Mouse (Mus musculus): ENCODE results near the gene Krt18. TPM values are rescaled to one million over a fixed set of nuclear protein-coding genes. Genes with fewer than 3 reads are reported as not detected.
"Not testable (repeated sequence)": the region's sequence is repeated elsewhere in the genome, so short reads cannot be mapped to it uniquely, and the experiment has no call there.

The Krt18 gene
- total RNA-seq (2021): under 1 TPM; 0.23 to 0.64 TPM
- long read RNA-seq: 0 reads

DNA sequence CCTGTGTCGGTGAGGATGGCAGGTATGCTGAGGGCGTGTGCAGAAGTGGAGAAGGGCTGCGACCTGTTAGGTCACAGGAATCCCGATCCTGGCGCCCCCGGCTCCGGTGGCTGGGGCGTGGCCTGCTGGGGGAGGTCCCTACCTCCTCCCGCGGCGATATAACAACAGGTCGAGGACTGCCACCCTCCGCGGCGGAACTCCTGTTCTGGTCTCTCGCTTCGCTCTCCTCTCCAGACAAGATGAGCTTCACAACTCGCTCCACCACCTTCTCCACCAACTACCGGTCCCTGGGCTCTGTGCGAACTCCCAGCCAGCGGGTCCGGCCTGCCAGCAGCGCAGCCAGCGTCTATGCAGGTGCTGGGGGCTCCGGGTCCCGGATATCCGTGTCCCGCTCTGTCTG is at the start of gene Krt18:
Gene Krt18 (plus strand): TSS at position 141 of the 400 bp plus-strand sequence.
- DNase-seq (ENCODE audit: low spot score in 2 of 2): no peak

DNA sequence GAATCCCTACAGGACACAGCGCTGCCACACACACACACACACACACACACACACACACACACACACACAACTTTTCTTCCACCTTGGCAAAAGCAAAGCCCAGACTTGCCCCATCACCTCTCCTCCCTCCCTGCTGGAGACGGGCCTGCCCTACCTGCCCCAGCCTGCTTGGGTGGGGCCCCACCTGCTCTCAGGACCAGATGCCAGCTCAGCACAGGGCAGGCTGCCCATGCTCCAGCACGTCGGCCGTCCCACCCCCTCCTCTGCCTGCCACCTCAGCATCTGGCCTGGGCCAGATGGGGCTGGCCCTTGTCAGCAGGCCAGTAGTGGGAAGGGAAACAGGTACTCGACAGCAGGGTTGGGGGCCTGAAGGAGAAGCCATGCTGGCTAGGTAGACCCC is 47.1 kb upstream of the Krt18 start:
- DNase-seq (ENCODE audit: low spot score in 2 of 2): no peak

GRCm38 (mm10) chr15:101983315-101983948 is 44.5 kb upstream of the Krt18 start:
- DNase-seq (ENCODE audit: low spot score in 2 of 2): no peak

- peak; percentile 91 to 97 for DNase-seq (ENCODE audit: low spot score in 2 of 2)
Measured at GRCm38 (mm10) chr15:101983949-101984601, 43.9 kb upstream of the Krt18 start.

GRCm38 (mm10) chr15:101984746-101985145 is 43.2 kb upstream of the Krt18 start:
- DNase-seq (ENCODE audit: low spot score in 2 of 2): no peak

GRCm38 (mm10) chr15:101988119-101988518 is 39.9 kb upstream of the Krt18 start:
- peak; percentile 69 to 92 for DNase-seq (ENCODE audit: low spot score in 2 of 2)

DNA sequence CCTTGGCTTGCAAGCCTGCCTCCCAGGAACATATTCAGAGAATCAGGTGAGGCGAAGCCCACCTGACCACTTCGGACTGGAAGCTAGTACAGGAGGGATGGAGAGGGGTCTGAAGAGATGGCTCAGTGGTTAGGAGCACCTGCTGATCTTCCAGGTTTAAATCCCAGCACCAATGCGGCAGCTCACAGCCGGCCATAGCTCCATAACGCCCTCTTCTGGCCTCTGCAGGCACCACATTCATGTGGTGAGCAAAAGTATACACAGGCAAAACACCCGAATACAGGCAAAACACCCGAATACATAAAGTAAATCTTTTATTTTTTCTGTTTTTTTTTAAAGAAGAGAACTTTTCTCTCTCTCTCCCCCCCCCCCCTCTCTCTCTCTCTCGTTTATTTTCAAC is 39.3 kb upstream of the Krt18 start:
- no peak for DNase-seq (ENCODE audit: low spot score in 2 of 2)

DNA sequence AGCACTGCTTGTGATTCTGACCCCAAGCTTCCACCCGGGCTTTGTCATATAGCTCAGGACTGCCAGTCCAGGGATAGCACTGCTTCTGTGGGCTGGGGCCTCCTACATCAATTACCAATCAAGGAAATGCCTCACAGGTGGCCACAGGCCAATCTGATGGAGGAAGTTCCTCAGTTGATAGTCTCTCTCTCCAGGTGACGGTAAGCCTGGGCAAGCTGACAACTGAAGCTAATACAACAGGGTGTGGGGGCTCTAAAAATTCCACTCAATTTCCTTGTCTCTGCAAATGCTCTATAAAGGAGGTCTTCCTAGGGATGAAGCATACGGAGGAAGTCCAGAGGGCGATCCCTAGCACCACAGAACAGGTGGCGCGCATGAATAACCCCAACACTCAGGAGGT is 37.0 kb upstream of the Krt18 start:
- no peak for DNase-seq (ENCODE audit: low spot score in 2 of 2)

DNA sequence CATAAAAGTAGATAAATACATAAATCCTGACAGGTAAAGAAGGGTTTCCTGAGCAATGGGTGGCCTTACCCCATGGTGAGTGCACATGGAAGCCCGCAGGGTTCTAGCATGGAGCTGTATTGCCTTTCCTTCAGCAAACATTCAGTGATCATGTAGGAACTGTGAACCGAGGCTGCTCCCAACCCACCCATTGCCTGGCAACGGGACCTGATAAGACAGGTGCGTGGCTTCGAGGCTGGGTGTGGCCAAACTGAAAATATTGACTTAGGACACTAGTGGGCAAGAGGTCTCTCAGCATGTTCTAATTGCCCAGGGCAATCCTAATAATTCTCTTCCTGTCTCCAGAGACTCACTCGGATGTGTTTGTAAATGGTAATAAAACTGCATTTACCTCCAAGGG is 33.6 kb upstream of the Krt18 start:
- no peak for DNase-seq (ENCODE audit: low spot score in 2 of 2)

DNA sequence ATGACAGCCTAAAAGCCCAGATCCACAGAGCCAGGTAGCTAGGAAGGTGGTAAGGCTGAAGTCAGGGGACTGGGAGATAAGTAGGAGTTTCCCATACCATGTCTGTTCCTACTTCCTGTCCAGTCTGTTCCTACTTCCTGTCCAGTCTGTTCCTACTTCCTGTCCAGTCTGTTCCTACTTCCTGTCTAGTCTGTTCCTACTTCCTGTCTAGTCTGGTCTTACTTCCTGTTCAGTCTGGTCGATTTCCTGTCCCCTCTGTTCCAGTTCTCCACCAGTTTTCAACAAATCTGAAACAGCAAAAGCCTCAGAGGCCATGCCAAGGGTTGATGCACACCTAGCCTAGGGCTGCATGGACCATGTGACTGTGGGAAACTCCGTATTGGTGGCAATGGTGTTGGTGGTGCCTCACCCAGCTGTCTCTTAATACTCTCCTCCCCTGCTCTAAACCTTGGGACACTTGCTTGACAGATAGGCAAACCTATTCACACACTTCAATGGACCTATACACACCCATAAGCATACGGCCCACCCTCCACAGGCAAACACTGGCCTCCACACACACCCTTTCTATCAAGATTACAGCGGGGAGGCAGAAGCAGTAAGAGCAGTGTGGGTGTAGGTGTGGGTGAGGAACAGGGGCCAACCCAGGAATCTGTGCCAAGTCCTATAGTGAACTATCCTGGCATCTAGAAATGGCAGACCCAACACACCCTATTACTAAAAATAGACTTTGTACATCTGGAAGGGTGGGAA is 32.3 kb upstream of the Krt18 start:
- no peak for DNase-seq (ENCODE audit: low spot score in 2 of 2)

DNA sequence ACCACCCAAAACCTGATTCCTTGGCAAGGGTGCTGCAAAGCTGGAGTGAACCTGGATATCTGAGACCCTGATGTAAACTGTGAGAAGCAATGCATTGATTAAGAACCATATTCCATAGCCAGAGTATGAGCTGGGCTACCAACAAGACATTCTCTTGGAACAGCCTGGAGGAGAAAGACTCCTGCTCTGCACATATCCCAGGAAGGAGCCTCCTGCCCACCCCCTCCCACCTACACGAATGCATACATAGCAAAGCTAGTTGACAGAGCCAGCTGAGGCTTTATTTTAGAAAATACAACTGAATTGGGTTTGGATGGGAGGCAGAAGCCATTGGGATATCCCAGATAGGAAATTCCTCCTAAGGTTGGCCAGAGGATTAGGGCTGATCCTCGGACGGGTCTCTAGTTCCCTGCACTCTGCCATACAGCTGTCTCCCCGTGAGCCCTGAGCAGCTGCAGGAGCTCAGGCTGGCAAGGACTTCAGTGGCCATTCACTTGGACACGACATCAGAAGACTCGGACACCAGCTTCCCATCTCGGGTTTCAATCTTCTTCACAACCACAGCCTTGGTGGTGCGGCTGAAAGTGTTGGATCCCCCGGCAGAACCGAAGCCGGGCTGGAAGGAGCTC is 31.4 kb upstream of the Krt18 start:
- DNase-seq (ENCODE audit: low spot score in 2 of 2): not testable (repeated sequence)

DNA sequence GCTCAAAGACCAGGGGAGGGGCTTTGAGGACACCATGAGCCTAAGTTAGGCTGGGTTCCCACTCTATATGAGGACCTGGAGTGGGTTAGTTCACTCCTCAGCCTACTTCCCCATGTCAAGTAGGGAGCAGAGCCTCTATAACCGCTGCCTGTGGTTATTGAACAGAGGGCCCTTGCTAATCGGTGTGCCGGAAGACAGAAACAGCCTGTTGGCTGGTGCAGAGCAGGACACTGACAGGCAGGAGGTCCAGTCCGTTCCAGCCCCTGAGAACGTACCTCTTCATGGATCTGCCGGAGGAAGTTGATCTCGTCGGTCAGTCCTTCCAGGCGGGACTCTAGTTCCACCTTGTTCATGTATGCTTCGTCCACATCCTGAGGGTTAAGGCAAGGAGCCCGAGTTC is 28.8 kb upstream of the Krt18 start:
- DNase-seq (ENCODE audit: low spot score in 2 of 2): no peak

- no peak for DNase-seq (ENCODE audit: low spot score in 2 of 2)
Measured at GRCm38 (mm10) chr15:101999676-102000335, 28.2 kb upstream of the Krt18 start.

DNA sequence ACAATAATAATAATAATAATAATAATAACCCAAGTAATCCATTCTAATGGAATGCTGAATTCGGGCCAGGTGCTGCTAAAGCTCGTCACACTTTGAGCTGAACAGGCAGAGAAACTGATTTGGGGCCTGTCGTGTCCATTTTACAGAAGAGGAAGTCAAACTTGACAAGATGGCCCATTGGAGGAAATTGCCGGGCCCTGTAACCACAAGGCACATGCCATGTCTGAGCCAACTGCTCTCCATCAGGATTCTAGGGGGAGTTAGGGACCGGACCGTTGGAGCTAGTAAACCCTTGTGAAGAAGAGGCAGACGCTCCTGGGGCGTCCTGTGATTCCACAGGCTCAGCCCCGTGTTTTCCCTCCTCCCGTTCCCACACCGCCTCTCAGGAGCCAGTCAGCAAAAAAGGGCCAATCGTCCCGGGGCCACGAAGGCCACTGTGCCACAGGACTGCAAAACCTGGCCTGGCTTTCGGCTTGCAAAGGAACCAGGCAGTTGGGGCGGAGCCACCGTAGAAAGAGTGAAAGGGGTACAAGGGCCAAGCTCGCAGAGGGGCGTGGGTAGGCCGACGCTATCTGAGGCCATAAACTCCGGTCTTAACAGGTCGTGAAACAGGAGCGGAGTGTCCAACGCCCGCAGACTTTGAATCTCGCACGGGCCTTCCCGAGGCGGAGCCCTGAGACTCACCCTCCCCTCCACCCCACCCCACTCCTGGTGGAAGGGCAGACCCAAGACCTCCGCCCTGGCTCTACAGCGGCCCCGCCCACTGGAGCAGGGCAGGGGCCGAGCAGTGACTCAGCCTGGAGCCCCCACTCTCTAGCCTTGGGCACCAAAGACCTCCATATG is 25.1 kb upstream of the Krt18 start:
- DNase-seq (ENCODE audit: low spot score in 2 of 2): no peak

GRCm38 (mm10) chr15:102003516-102003915 is 24.5 kb upstream of the Krt18 start:
- DNase-seq (ENCODE audit: low spot score in 2 of 2): no peak

- DNase-seq (ENCODE audit: low spot score in 2 of 2): no peak
Measured at GRCm38 (mm10) chr15:102004189-102004588, 23.8 kb upstream of the Krt18 start, which contains the start of gene Krt8. Krt8 (minus strand) TSS chr15:102004482.

DNA sequence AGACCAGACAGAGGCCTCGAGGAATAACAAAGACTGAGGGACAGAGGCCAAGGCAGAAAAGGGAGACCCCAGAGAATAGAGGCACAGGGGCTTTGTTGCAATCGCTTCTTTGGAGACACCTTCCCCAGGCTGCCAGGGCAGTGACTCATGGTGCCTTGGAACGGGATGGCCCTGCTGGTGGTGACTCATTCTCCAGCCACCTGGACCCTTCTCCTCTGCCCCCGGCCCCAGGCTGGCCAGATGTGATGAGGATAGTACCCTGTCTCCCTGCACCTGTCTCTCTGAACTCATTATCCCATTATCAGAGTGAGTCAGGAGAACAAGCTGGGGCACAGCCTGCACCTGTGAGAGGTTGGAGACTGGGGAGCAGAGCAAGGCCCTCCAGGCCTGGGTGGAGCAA is 22.7 kb upstream of the Krt18 start:
- DNase-seq (ENCODE audit: low spot score in 2 of 2): no peak

GRCm38 (mm10) chr15:102006317-102006716 is 21.7 kb upstream of the Krt18 start:
- DNase-seq (ENCODE audit: low spot score in 2 of 2): no peak

- peak in 1 of 2 experiments; percentile 23 for DNase-seq (ENCODE audit: low spot score in 2 of 2)
Measured at GRCm38 (mm10) chr15:102007097-102008069, 20.6 kb upstream of the Krt18 start.
